In the genomic region with DNA sequence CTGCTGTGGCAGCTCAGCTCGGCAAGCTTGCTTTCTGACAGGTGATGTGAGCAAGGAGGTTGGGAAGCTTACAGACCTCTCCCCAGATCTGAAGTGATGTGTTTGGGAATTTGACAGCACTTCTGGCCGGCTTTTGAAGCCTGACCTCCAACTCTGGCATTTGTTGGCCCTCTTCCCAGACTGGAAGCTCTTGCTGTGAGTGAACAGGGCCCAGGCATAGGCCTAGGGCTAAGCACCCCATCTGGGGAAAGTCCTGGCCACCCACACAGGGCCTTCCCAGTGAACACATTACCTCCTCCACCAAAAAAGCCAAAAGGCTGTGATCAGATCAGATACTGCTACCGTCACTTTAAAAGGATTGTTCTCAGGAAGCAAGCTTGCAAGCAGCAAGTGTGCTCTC, we compare ENCODE assay signal across 9 mouse cellular contexts. TPM values are rescaled to one million over a fixed set of nuclear protein-coding genes. Genes with fewer than 3 reads are reported as not detected.
A peak's percentile ranks its signal among the peaks of the same experiment; 100 is the strongest.
DNase-seq lines count a peak whose midpoint lies in the region; ATAC-seq and TF ChIP-seq lines count a peak whose summit lies in the region.
"Had no signal": no experiment of that assay in that cellular context is flagged by ENCODE, and none has a peak within 500 bp of the region (broad histone marks: within the 10 kb centered on the region; RNA-seq: fewer than 3 reads in every experiment).

No protein-coding gene starts in this region.

- H3K4me3 ChIP-seq in forebrain, embryonic 13.5 days = no peak overlapping the region
- no peak overlapping the region for H3K4me3 ChIP-seq in forebrain, embryonic 15.5 days
- no peak overlapping the region for H3K4me3 ChIP-seq in gastrocnemius, adult 2 months
- no peak overlapping the region for H3K4me3 ChIP-seq in kidney, postnatal 0 days (replicated peaks; ENCODE audit: low read depth, low read length)
- no peak overlapping the region for H3K4me3 ChIP-seq in stomach, embryonic 15.5 days (replicated peaks)
- H3K4me3 ChIP-seq: limb, embryonic 13.5 days had no signal

- peaks cover 29% of the 10 kb centered on the region for H3K4me1 ChIP-seq in forebrain, embryonic 13.5 days
- peaks cover 14% of the 10 kb centered on the region for H3K4me1 ChIP-seq in forebrain, embryonic 15.5 days
- 0 out of 2 replicates have a peak, but pooled peaks cover 5% of the 10 kb centered on the region for H3K4me1 ChIP-seq in kidney, postnatal 0 days (replicated peaks; ENCODE audit: insufficient read depth, low read length)
- H3K4me1 ChIP-seq in stomach, embryonic 15.5 days = peaks cover 11% of the 10 kb centered on the region

- H3K36me3 ChIP-seq in forebrain, embryonic 13.5 days (ENCODE audit: poor library complexity, severe bottlenecking) = peaks cover 18% of the 10 kb centered on the region
- H3K36me3 ChIP-seq in forebrain, embryonic 15.5 days = no peaks in the 10 kb centered on the region; the same call in 1 of the 2 replicates
- no peaks in the 10 kb centered on the region for H3K36me3 ChIP-seq in kidney, postnatal 0 days (ENCODE audit: insufficient read depth, low read length)
- H3K36me3 ChIP-seq in stomach, embryonic 15.5 days = peaks cover 12% of the 10 kb centered on the region; the same call in 1 of the 2 replicates
- H3K36me3 ChIP-seq: limb, embryonic 13.5 days had no signal

- 0 out of 2 replicates have a peak overlapping the region, but pooled peaks have one; percentile 18 for H3K9ac ChIP-seq in forebrain, embryonic 13.5 days
- H3K9ac ChIP-seq in forebrain, embryonic 15.5 days (replicated peaks) = no peak overlapping the region
- H3K9ac ChIP-seq in kidney, postnatal 0 days (ENCODE audit: low read depth, low read length) = no peak overlapping the region
- H3K9ac ChIP-seq in stomach, embryonic 15.5 days = no peak overlapping the region
- H3K9ac ChIP-seq: limb, embryonic 13.5 days had no signal

- H3K27me3 ChIP-seq in forebrain, embryonic 13.5 days = 0 out of 2 replicates have a peak, but pooled peaks cover 3% of the 10 kb centered on the region
- no peaks in the 10 kb centered on the region for H3K27me3 ChIP-seq in forebrain, embryonic 15.5 days
- H3K27me3 ChIP-seq in kidney, postnatal 0 days (ENCODE audit: insufficient read depth, low read length) = peaks cover 5% of the 10 kb centered on the region; the same call in 1 of the 2 replicates
- H3K27me3 ChIP-seq in stomach, embryonic 15.5 days (replicated peaks) = no peaks in the 10 kb centered on the region

- no peaks in the 10 kb centered on the region for H3K9me3 ChIP-seq in forebrain, embryonic 13.5 days (replicated peaks)
- no peaks in the 10 kb centered on the region for H3K9me3 ChIP-seq in forebrain, embryonic 15.5 days
- no peaks in the 10 kb centered on the region for H3K9me3 ChIP-seq in kidney, postnatal 0 days (replicated peaks; ENCODE audit: low read length)
- no peaks in the 10 kb centered on the region for H3K9me3 ChIP-seq in stomach, embryonic 15.5 days
- H3K9me3 ChIP-seq: limb, embryonic 13.5 days had no signal

- TF ChIP-seq CTCF in gastrocnemius, adult 2 months (IDR thresholded peaks at IDR 0.05) = no peak
- TF ChIP-seq CTCF in kidney, postnatal 0 days (IDR thresholded peaks at IDR 0.05; ENCODE audit: low read depth) = no peak

- no peak overlapping the region for H3K4me2 ChIP-seq in forebrain, embryonic 13.5 days
- no peak overlapping the region for H3K4me2 ChIP-seq in forebrain, embryonic 15.5 days (replicated peaks)
- no peak overlapping the region for H3K4me2 ChIP-seq in kidney, postnatal 0 days (ENCODE audit: low read length)
- H3K4me2 ChIP-seq in stomach, embryonic 15.5 days = no peak overlapping the region
- H3K4me2 ChIP-seq: limb, embryonic 13.5 days had no signal

- no peak overlapping the region for H3K27ac ChIP-seq in forebrain, embryonic 13.5 days
- no peak overlapping the region for H3K27ac ChIP-seq in forebrain, embryonic 15.5 days (replicated peaks)
- H3K27ac ChIP-seq in gastrocnemius, adult 2 months = peak overlapping the region; percentile 6; the same call in 1 of the 2 replicates
- no peak overlapping the region for H3K27ac ChIP-seq in kidney, postnatal 0 days
- H3K27ac ChIP-seq in stomach, embryonic 15.5 days = peak overlapping the region; percentile 67
- H3K27ac ChIP-seq: limb, embryonic 13.5 days had no signal

- WGBS in forebrain, embryonic 13.5 days = 39% methylated on average over 3 of the region's 3 CpGs
- 27% methylated on average over 3 of the region's 3 CpGs for WGBS in forebrain, embryonic 15.5 days
- 38% methylated on average over 3 of the region's 3 CpGs for WGBS in kidney, postnatal 0 days
- WGBS in stomach, embryonic 15.5 days = 17% methylated on average over 3 of the region's 3 CpGs

- ATAC-seq in forebrain, embryonic 13.5 days = no peak
- ATAC-seq in forebrain, embryonic 15.5 days (replicated peaks) = no peak; the same call in 1 of the 2 replicates
- no peak for ATAC-seq in kidney, postnatal 0 days (replicated peaks; ENCODE audit: low FRiP score, low read depth)
- peak; percentile 19; the same call in 1 of the 2 replicates for ATAC-seq in stomach, embryonic 15.5 days (ENCODE audit: insufficient read depth, low FRiP score, low read depth)

- peak; percentile 91 for DNase-seq in Muller cell, postnatal 12 days (ENCODE audit: inconsistent ontology term)
- DNase-seq in gastrocnemius, adult 2 months = peak; percentile 70
- DNase-seq in kidney, postnatal 0 days (ENCODE audit: low spot score) = peak; percentile 62
- DNase-seq in natural killer cell, adult 2 months (ENCODE audit: low spot score in 2 of 2) = no peak
- DNase-seq in thymus, postnatal 10 days (ENCODE audit: low spot score in 2 of 2) = no peak

- intact Hi-C loops in gastrocnemius, adult 2 months (cut with DNase I) = no loop called here

RNA-seq across cellular contexts. Expression of gene Golt1a, which starts 7.1 kb away (rescaled TPM):
- not detected in 2 replicates for polyA plus RNA-seq in forebrain, embryonic 13.5 days (2015; fragmentation: Nextera tagmentation; extraction: Ambion mirVana)
- polyA plus RNA-seq in forebrain, embryonic 15.5 days (2015; fragmentation: Nextera tagmentation; extraction: Ambion mirVana) = 0.32 TPM in 1 of 2 replicates, not detected in the other
- total RNA-seq in gastrocnemius, adult 2 months (2021) = not detected
- 15.4 and 20.6 TPM in 2 replicates for polyA plus RNA-seq in kidney, postnatal 0 days (2015; fragmentation: Nextera tagmentation; extraction: Ambion mirVana)
- 4.9 and 7.7 TPM in 2 replicates for polyA plus RNA-seq in stomach, embryonic 15.5 days (2015; fragmentation: Nextera tagmentation; extraction: Ambion mirVana)
- polyA plus RNA-seq: limb, embryonic 13.5 days had no signal

RNA-seq across cellular contexts. Expression of gene Kiss1, which starts 19.1 kb away (rescaled TPM):
- not detected in 2 replicates for polyA plus RNA-seq in forebrain, embryonic 13.5 days (2015; fragmentation: Nextera tagmentation; extraction: Ambion mirVana)
- not detected in 2 replicates for polyA plus RNA-seq in forebrain, embryonic 15.5 days (2015; fragmentation: Nextera tagmentation; extraction: Ambion mirVana)
- not detected for total RNA-seq in gastrocnemius, adult 2 months (2021)
- not detected in 2 replicates for polyA plus RNA-seq in kidney, postnatal 0 days (2015; fragmentation: Nextera tagmentation; extraction: Ambion mirVana)
- not detected in 2 replicates for polyA plus RNA-seq in stomach, embryonic 15.5 days (2015; fragmentation: Nextera tagmentation; extraction: Ambion mirVana)
- polyA plus RNA-seq: limb, embryonic 13.5 days had no signal

RNA-seq across cellular contexts. Expression of gene Ren1, which starts 47.8 kb away (rescaled TPM):
- not detected in 2 replicates for polyA plus RNA-seq in forebrain, embryonic 13.5 days (2015; fragmentation: Nextera tagmentation; extraction: Ambion mirVana)
- polyA plus RNA-seq in forebrain, embryonic 15.5 days (2015; fragmentation: Nextera tagmentation; extraction: Ambion mirVana) = not detected in 2 replicates
- under 1 TPM in 1 of 2 experiments, not detected in 1; 0.15 TPM for total RNA-seq in gastrocnemius, adult 2 months (2021)
- 463 and 484 TPM in 2 replicates for polyA plus RNA-seq in kidney, postnatal 0 days (2015; fragmentation: Nextera tagmentation; extraction: Ambion mirVana)
- 2.6 and 2.8 TPM in 2 replicates for polyA plus RNA-seq in stomach, embryonic 15.5 days (2015; fragmentation: Nextera tagmentation; extraction: Ambion mirVana)

Comparison
In these comparisons a context has a peak if more than half of its experiments do, and no peak if none do; other contexts are left out.
1. H3K27ac ChIP-seq: peak in gastrocnemius, adult 2 months (single experiment) and stomach, embryonic 15.5 days (single experiment); none in forebrain, embryonic 13.5 days (single experiment), forebrain, embryonic 15.5 days (single experiment) and kidney, postnatal 0 days (single experiment).
2. DNase-seq: peak in Muller cell, postnatal 12 days (single experiment), gastrocnemius, adult 2 months (single experiment) and kidney, postnatal 0 days (single experiment); none in natural killer cell, adult 2 months (0 of 2) and thymus, postnatal 10 days (0 of 2).
3. RNA of gene Ren1, which starts 47.8 kb away (polyA plus RNA-seq): 463 to 484 TPM in kidney, postnatal 0 days; 2.6 to 2.8 TPM in stomach, embryonic 15.5 days, not detected in forebrain, embryonic 13.5 days and not detected in forebrain, embryonic 15.5 days; every median in the first group is over 100 times any median in the second.